Mouse (Mus musculus): ENCODE results near the gene Sct. TPM values are rescaled to one million over a fixed set of nuclear protein-coding genes. Genes with fewer than 3 reads are reported as not detected.

The Sct gene
- polyA plus RNA-seq, 1 experiment from 2014 or later = 3.9 TPM

GRCm38 (mm10) chr7:141270631-141271030, 8.3 kb downstream of the Sct start:
- ATAC-seq (ENCODE audit: low read depth) = no peak
- Histone ChIP-seq H3K36me3 (ENCODE audit: control insufficient read depth, insufficient read depth, low read length) (no peaks in the 10 kb centered on the region), H3K27ac (ENCODE audit: low read depth, low read length) (no peak overlapping the region), H3K4me1 (ENCODE audit: control insufficient read depth, insufficient read depth, low read length) (no peaks in the 10 kb centered on the region), H3K27me3 (ENCODE audit: control insufficient read depth, insufficient read depth, low read length) (no peaks in the 10 kb centered on the region), H3K9me3 (ENCODE audit: control insufficient read depth, low read length) (no peaks in the 10 kb centered on the region), H3K9ac (replicated peaks; ENCODE audit: low read depth, low read length) (no peak overlapping the region), H3K4me3 (ENCODE audit: low read depth, low read length) (no peak overlapping the region), H3K4me2 (ENCODE audit: low read depth, low read length) (no peak overlapping the region)
- WGBS = 91% methylated on average over 3 of the region's 3 CpGs

GRCm38 (mm10) chr7:141269273-141269545, 9.7 kb downstream of the Sct start:
- H3K27me3 ChIP-seq (ENCODE audit: control insufficient read depth, insufficient read depth, low read length) = no peaks in the 10 kb centered on the region
- H3K9me3 ChIP-seq (ENCODE audit: control insufficient read depth, low read length) = no peaks in the 10 kb centered on the region
- WGBS = 76% methylated on average over 14 of the region's 14 CpGs
- no peak overlapping the region for H3K27ac ChIP-seq (ENCODE audit: low read depth, low read length)
- no peaks in the 10 kb centered on the region for H3K4me1 ChIP-seq (ENCODE audit: control insufficient read depth, insufficient read depth, low read length)
- H3K4me3 ChIP-seq (ENCODE audit: low read depth, low read length) = no peak overlapping the region
- no peak for ATAC-seq (ENCODE audit: low read depth)
- H3K9ac ChIP-seq (replicated peaks; ENCODE audit: low read depth, low read length) = no peak overlapping the region
- no peaks in the 10 kb centered on the region for H3K36me3 ChIP-seq (ENCODE audit: control insufficient read depth, insufficient read depth, low read length)
- no peak overlapping the region for H3K4me2 ChIP-seq (ENCODE audit: low read depth, low read length)

GRCm38 (mm10) chr7:141268466-141269272, 10.3 kb downstream of the Sct start:
- no peak overlapping the region for H3K27ac ChIP-seq (ENCODE audit: low read depth, low read length)
- H3K4me2 ChIP-seq (ENCODE audit: low read depth, low read length) = no peak overlapping the region
- no peaks in the 10 kb centered on the region for H3K4me1 ChIP-seq (ENCODE audit: control insufficient read depth, insufficient read depth, low read length)
- no peaks in the 10 kb centered on the region for H3K9me3 ChIP-seq (ENCODE audit: control insufficient read depth, low read length)
- H3K4me3 ChIP-seq (ENCODE audit: low read depth, low read length) = no peak overlapping the region
- 78% methylated on average over 24 of the region's 24 CpGs for WGBS
- no peak for ATAC-seq (ENCODE audit: low read depth)
- H3K9ac ChIP-seq (replicated peaks; ENCODE audit: low read depth, low read length) = no peak overlapping the region
- H3K27me3 ChIP-seq (ENCODE audit: control insufficient read depth, insufficient read depth, low read length) = no peaks in the 10 kb centered on the region
- peaks cover 4% of the 10 kb centered on the region for H3K36me3 ChIP-seq (ENCODE audit: control insufficient read depth, insufficient read depth, low read length)

- Histone ChIP-seq H3K27ac (ENCODE audit: low read depth, low read length) (no peak within 1 kb of the TSS), H3K36me3 (ENCODE audit: control insufficient read depth, insufficient read depth, low read length) (peaks cover 29% of the 10 kb centered on the region), H3K9ac (replicated peaks; ENCODE audit: low read depth, low read length) (peak within 1 kb of the TSS; percentile 26; the same call in 1 of the 2 replicates), H3K4me1 (ENCODE audit: control insufficient read depth, insufficient read depth, low read length) (no peaks in the 10 kb centered on the region), H3K27me3 (ENCODE audit: control insufficient read depth, insufficient read depth, low read length) (no peaks in the 10 kb centered on the region), H3K4me3 (ENCODE audit: low read depth, low read length) (peak within 1 kb of the TSS; percentile 21), H3K9me3 (ENCODE audit: control insufficient read depth, low read length) (no peaks in the 10 kb centered on the region), H3K4me2 (ENCODE audit: low read depth, low read length) (peak within 1 kb of the TSS; percentile 40)
- ATAC-seq (ENCODE audit: low read depth) = peak; percentile 50; the same call in 1 of the 2 replicates
- 15% methylated on average over 25 of the region's 25 CpGs for WGBS
These were observed 13.0 kb downstream of the Sct start, which contains the start of gene Irf7 for GRCm38 (mm10) chr7:141265739-141266561. Gene Irf7 (minus strand): TSS chr7:141266481.

GRCm38 (mm10) chr7:141265411-141265738, 13.6 kb downstream of the Sct start:
- Histone ChIP-seq H3K27ac (ENCODE audit: low read depth, low read length) (no peak overlapping the region), H3K27me3 (ENCODE audit: control insufficient read depth, insufficient read depth, low read length) (no peaks in the 10 kb centered on the region), H3K36me3 (ENCODE audit: control insufficient read depth, insufficient read depth, low read length) (peaks cover 35% of the 10 kb centered on the region), H3K9me3 (ENCODE audit: control insufficient read depth, low read length) (no peaks in the 10 kb centered on the region), H3K4me3 (ENCODE audit: low read depth, low read length) (no peak overlapping the region), H3K4me2 (ENCODE audit: low read depth, low read length) (no peak overlapping the region), H3K4me1 (ENCODE audit: control insufficient read depth, insufficient read depth, low read length) (no peaks in the 10 kb centered on the region), H3K9ac (replicated peaks; ENCODE audit: low read depth, low read length) (no peak overlapping the region)
- ATAC-seq (ENCODE audit: low read depth) = no peak
- WGBS = 32% methylated on average over 11 of the region's 11 CpGs

GRCm38 (mm10) chr7:141264761-141265410, 14.0 kb downstream of the Sct start:
- H3K4me3 ChIP-seq (ENCODE audit: low read depth, low read length) = no peak overlapping the region
- H3K27me3 ChIP-seq (ENCODE audit: control insufficient read depth, insufficient read depth, low read length) = no peaks in the 10 kb centered on the region
- ATAC-seq (ENCODE audit: low read depth) = peak; percentile 25; the same call in 1 of the 2 replicates
- WGBS = 46% methylated on average over 12 of the region's 12 CpGs
- H3K4me1 ChIP-seq (ENCODE audit: control insufficient read depth, insufficient read depth, low read length) = no peaks in the 10 kb centered on the region
- no peak overlapping the region for H3K27ac ChIP-seq (ENCODE audit: low read depth, low read length)
- H3K4me2 ChIP-seq (ENCODE audit: low read depth, low read length) = no peak overlapping the region
- no peak overlapping the region for H3K9ac ChIP-seq (replicated peaks; ENCODE audit: low read depth, low read length)
- peaks cover 40% of the 10 kb centered on the region for H3K36me3 ChIP-seq (ENCODE audit: control insufficient read depth, insufficient read depth, low read length)
- no peaks in the 10 kb centered on the region for H3K9me3 ChIP-seq (ENCODE audit: control insufficient read depth, low read length)

GRCm38 (mm10) chr7:141264041-141264700, 14.8 kb downstream of the Sct start:
- Histone ChIP-seq H3K4me3 (ENCODE audit: low read depth, low read length) (no peak overlapping the region), H3K27me3 (ENCODE audit: control insufficient read depth, insufficient read depth, low read length) (no peaks in the 10 kb centered on the region), H3K9me3 (ENCODE audit: control insufficient read depth, low read length) (no peaks in the 10 kb centered on the region), H3K4me1 (ENCODE audit: control insufficient read depth, insufficient read depth, low read length) (no peaks in the 10 kb centered on the region), H3K9ac (replicated peaks; ENCODE audit: low read depth, low read length) (no peak overlapping the region), H3K27ac (ENCODE audit: low read depth, low read length) (no peak overlapping the region), H3K4me2 (ENCODE audit: low read depth, low read length) (no peak overlapping the region), H3K36me3 (ENCODE audit: control insufficient read depth, insufficient read depth, low read length) (peaks cover 47% of the 10 kb centered on the region)
- WGBS = 78% methylated on average over 11 of the region's 11 CpGs
- ATAC-seq (ENCODE audit: low read depth) = no peak

- Histone ChIP-seq H3K4me1 (ENCODE audit: control insufficient read depth, insufficient read depth, low read length) (no peaks in the 10 kb centered on the region), H3K9me3 (ENCODE audit: control insufficient read depth, low read length) (no peaks in the 10 kb centered on the region), H3K27me3 (ENCODE audit: control insufficient read depth, insufficient read depth, low read length) (no peaks in the 10 kb centered on the region), H3K4me3 (ENCODE audit: low read depth, low read length) (no peak overlapping the region), H3K9ac (replicated peaks; ENCODE audit: low read depth, low read length) (no peak overlapping the region), H3K36me3 (ENCODE audit: control insufficient read depth, insufficient read depth, low read length) (peaks cover 52% of the 10 kb centered on the region), H3K27ac (ENCODE audit: low read depth, low read length) (no peak overlapping the region), H3K4me2 (ENCODE audit: low read depth, low read length) (no peak overlapping the region)
- no peak for ATAC-seq (ENCODE audit: low read depth)
- 93% methylated on average over 13 of the region's 13 CpGs for WGBS
These were observed 15.3 kb downstream of the Sct start for GRCm38 (mm10) chr7:141263640-141264039.

Data from neural tube, embryonic 14.5 days (tissue).